Mouse (Mus musculus): ENCODE results near the gene Chn2. TPM values are rescaled to one million over a fixed set of nuclear protein-coding genes. Genes with fewer than 3 reads are reported as not detected.
A peak's percentile ranks its signal among the peaks of the same experiment; 100 is the strongest.

The Chn2 gene
- polyA plus RNA-seq, 1 experiment = 22.8 TPM

GRCm38 (mm10) chr6:54114412-54114811 is 75.1 kb downstream of the Chn2 start:
- no peak for DNase-seq
- Histone ChIP-seq H3K27ac (ENCODE audit: insufficient read depth, low read depth, low read length) (no peak overlapping the region), H3K27me3 (replicated peaks; ENCODE audit: control insufficient read depth, insufficient read depth, low read length) (no peaks in the 10 kb centered on the region), H3K4me1 (ENCODE audit: control insufficient read depth, insufficient read depth, low read length) (no peaks in the 10 kb centered on the region), H3K4me3 (ENCODE audit: insufficient read depth, low read depth, low read length) (no peak overlapping the region), H3K36me3 (ENCODE audit: control insufficient read depth, insufficient read depth, low read length) (no peaks in the 10 kb centered on the region)
- 91% methylated on average over 6 of the region's 6 CpGs for WGBS
- TF ChIP-seq POLR2A (IDR thresholded peaks at IDR 0.05; ENCODE audit: low read depth, low read length) (no peak), CTCF (conservative IDR thresholded peaks at IDR 0.05; ENCODE audit: insufficient read depth, insufficient read length, low read depth, low read length) (no peak)

GRCm38 (mm10) chr6:54116299-54116698 is 76.9 kb downstream of the Chn2 start:
- peak; percentile 27 for DNase-seq
- Histone ChIP-seq H3K4me3 (ENCODE audit: insufficient read depth, low read depth, low read length) (no peak overlapping the region), H3K27me3 (replicated peaks; ENCODE audit: control insufficient read depth, insufficient read depth, low read length) (no peaks in the 10 kb centered on the region), H3K36me3 (ENCODE audit: control insufficient read depth, insufficient read depth, low read length) (no peaks in the 10 kb centered on the region), H3K4me1 (ENCODE audit: control insufficient read depth, insufficient read depth, low read length) (no peaks in the 10 kb centered on the region), H3K27ac (ENCODE audit: insufficient read depth, low read depth, low read length) (no peak overlapping the region)
- TF ChIP-seq CTCF (conservative IDR thresholded peaks at IDR 0.05; ENCODE audit: insufficient read depth, insufficient read length, low read depth, low read length) (no peak), POLR2A (IDR thresholded peaks at IDR 0.05; ENCODE audit: low read depth, low read length) (no peak)
- WGBS = 92% methylated on average over 9 of the region's 9 CpGs

GRCm38 (mm10) chr6:54117001-54117591 is 77.7 kb downstream of the Chn2 start:
- Histone ChIP-seq H3K36me3 (ENCODE audit: control insufficient read depth, insufficient read depth, low read length) (no peaks in the 10 kb centered on the region), H3K27ac (ENCODE audit: insufficient read depth, low read depth, low read length) (no peak overlapping the region), H3K27me3 (replicated peaks; ENCODE audit: control insufficient read depth, insufficient read depth, low read length) (no peaks in the 10 kb centered on the region), H3K4me3 (ENCODE audit: insufficient read depth, low read depth, low read length) (no peak overlapping the region), H3K4me1 (ENCODE audit: control insufficient read depth, insufficient read depth, low read length) (no peaks in the 10 kb centered on the region)
- TF ChIP-seq CTCF (conservative IDR thresholded peaks at IDR 0.05; ENCODE audit: insufficient read depth, insufficient read length, low read depth, low read length) (no peak), POLR2A (IDR thresholded peaks at IDR 0.05; ENCODE audit: low read depth, low read length) (no peak)
- DNase-seq = peak; percentile 16
- WGBS = 85% methylated on average over 7 of the region's 7 CpGs

- no peaks in the 10 kb centered on the region for H3K36me3 ChIP-seq (ENCODE audit: control insufficient read depth, insufficient read depth, low read length)
- H3K27me3 ChIP-seq (replicated peaks; ENCODE audit: control insufficient read depth, insufficient read depth, low read length) = no peaks in the 10 kb centered on the region
- DNase-seq = no peak
- WGBS = 92% methylated on average over 3 of the region's 3 CpGs
- no peaks in the 10 kb centered on the region for H3K4me1 ChIP-seq (ENCODE audit: control insufficient read depth, insufficient read depth, low read length)
- no peak overlapping the region for H3K27ac ChIP-seq (ENCODE audit: insufficient read depth, low read depth, low read length)
- TF ChIP-seq CTCF (conservative IDR thresholded peaks at IDR 0.05; ENCODE audit: insufficient read depth, insufficient read length, low read depth, low read length) = no peak
- no peak for TF ChIP-seq POLR2A (IDR thresholded peaks at IDR 0.05; ENCODE audit: low read depth, low read length)
- H3K4me3 ChIP-seq (ENCODE audit: insufficient read depth, low read depth, low read length) = no peak overlapping the region
These were observed 79.0 kb downstream of the Chn2 start for GRCm38 (mm10) chr6:54118395-54118794.

GRCm38 (mm10) chr6:54118897-54119296 is 79.5 kb downstream of the Chn2 start:
- H3K4me3 ChIP-seq (ENCODE audit: insufficient read depth, low read depth, low read length) = no peak overlapping the region
- no peak for TF ChIP-seq POLR2A (IDR thresholded peaks at IDR 0.05; ENCODE audit: low read depth, low read length)
- no peak for TF ChIP-seq CTCF (conservative IDR thresholded peaks at IDR 0.05; ENCODE audit: insufficient read depth, insufficient read length, low read depth, low read length)
- H3K27me3 ChIP-seq (replicated peaks; ENCODE audit: control insufficient read depth, insufficient read depth, low read length) = no peaks in the 10 kb centered on the region
- H3K36me3 ChIP-seq (ENCODE audit: control insufficient read depth, insufficient read depth, low read length) = no peaks in the 10 kb centered on the region
- DNase-seq = no peak
- WGBS = 89% methylated on average over 4 of the region's 4 CpGs
- H3K4me1 ChIP-seq (ENCODE audit: control insufficient read depth, insufficient read depth, low read length) = no peaks in the 10 kb centered on the region
- no peak overlapping the region for H3K27ac ChIP-seq (ENCODE audit: insufficient read depth, low read depth, low read length)

- Histone ChIP-seq H3K27ac (ENCODE audit: insufficient read depth, low read depth, low read length) (no peak overlapping the region), H3K4me3 (ENCODE audit: insufficient read depth, low read depth, low read length) (no peak overlapping the region), H3K27me3 (replicated peaks; ENCODE audit: control insufficient read depth, insufficient read depth, low read length) (no peaks in the 10 kb centered on the region), H3K4me1 (ENCODE audit: control insufficient read depth, insufficient read depth, low read length) (no peaks in the 10 kb centered on the region), H3K36me3 (ENCODE audit: control insufficient read depth, insufficient read depth, low read length) (no peaks in the 10 kb centered on the region)
- WGBS = 93% methylated on average over 2 of the region's 2 CpGs
- DNase-seq = no peak
- TF ChIP-seq CTCF (conservative IDR thresholded peaks at IDR 0.05; ENCODE audit: insufficient read depth, insufficient read length, low read depth, low read length) (no peak), POLR2A (IDR thresholded peaks at IDR 0.05; ENCODE audit: low read depth, low read length) (no peak)
These were observed 80.1 kb downstream of the Chn2 start for GRCm38 (mm10) chr6:54119461-54119860.

- no peak overlapping the region for H3K27ac ChIP-seq (ENCODE audit: insufficient read depth, low read depth, low read length)
- H3K36me3 ChIP-seq (ENCODE audit: control insufficient read depth, insufficient read depth, low read length) = no peaks in the 10 kb centered on the region
- no peaks in the 10 kb centered on the region for H3K4me1 ChIP-seq (ENCODE audit: control insufficient read depth, insufficient read depth, low read length)
- DNase-seq = no peak
- H3K4me3 ChIP-seq (ENCODE audit: insufficient read depth, low read depth, low read length) = no peak overlapping the region
- H3K27me3 ChIP-seq (replicated peaks; ENCODE audit: control insufficient read depth, insufficient read depth, low read length) = no peaks in the 10 kb centered on the region
- 78% methylated on average over 13 of the region's 13 CpGs for WGBS
- no peak for TF ChIP-seq CTCF (conservative IDR thresholded peaks at IDR 0.05; ENCODE audit: insufficient read depth, insufficient read length, low read depth, low read length)
- no peak for TF ChIP-seq POLR2A (IDR thresholded peaks at IDR 0.05; ENCODE audit: low read depth, low read length)
These were observed 80.7 kb downstream of the Chn2 start for GRCm38 (mm10) chr6:54119885-54120666.

All from kidney, adult 2 months (tissue).